Mouse (Mus musculus): ENCODE data around the gene Hapln1. TPM values are rescaled to one million over a fixed set of nuclear protein-coding genes. Genes with fewer than 3 reads are reported as not detected.

Gene Hapln1
- polyA plus RNA-seq (2015; fragmentation: Nextera tagmentation; extraction: Ambion mirVana) = 3.5 and 4.0 TPM in 2 replicates

GRCm38 (mm10) chr13:89539205-89539886 lies at the start of gene Hapln1:
TSS of gene Hapln1 (plus strand) at chr13:89539796.

Other genes starting within 250 kb of the Hapln1 start
- gene Vcan, start 202.7 kb downstream of the Hapln1 start, polyA plus RNA-seq (2015; fragmentation: Nextera tagmentation; extraction: Ambion mirVana) = 16.9 and 19.7 TPM in 2 replicates

All from neural tube, postnatal 0 days (tissue).